Mouse (Mus musculus) lung, postnatal 14 days (tissue): ENCODE data around the gene Gpm6a.
"Not testable (repeated sequence)": the region's sequence is repeated elsewhere in the genome, so short reads cannot be mapped to it uniquely, and the experiment has no call there.

Experiments used
- DNase-seq: peaks from one replicate; pipeline ENCODE4 v3.0.0; 2021

Gene Gpm6a

GRCm38 (mm10) chr8:55017071-55017470 lies 62.4 kb downstream of the Gpm6a start:
- no peak for DNase-seq

GRCm38 (mm10) chr8:55025851-55026660 lies 71.4 kb downstream of the Gpm6a start:
- DNase-seq = no peak

GRCm38 (mm10) chr8:55026661-55027000 lies 72.0 kb downstream of the Gpm6a start:
- DNase-seq = no peak

- no peak for DNase-seq
Observed at GRCm38 (mm10) chr8:55028371-55028770, 73.7 kb downstream of the Gpm6a start.

GRCm38 (mm10) chr8:55031099-55031498 lies 76.5 kb downstream of the Gpm6a start:
- no peak for DNase-seq

GRCm38 (mm10) chr8:55034309-55034708 lies 79.7 kb downstream of the Gpm6a start:
- DNase-seq = no peak

- no peak for DNase-seq
Observed at GRCm38 (mm10) chr8:55035416-55035815, 80.8 kb downstream of the Gpm6a start.

- DNase-seq = no peak
Observed at GRCm38 (mm10) chr8:55042955-55043354, 88.3 kb downstream of the Gpm6a start.

- DNase-seq = no peak
Observed at GRCm38 (mm10) chr8:55048396-55048795, 93.8 kb downstream of the Gpm6a start.

- DNase-seq = no peak
Observed at GRCm38 (mm10) chr8:55049979-55050378, 95.3 kb downstream of the Gpm6a start.

GRCm38 (mm10) chr8:55068811-55069210 lies 114.2 kb downstream of the Gpm6a start:
- not testable (repeated sequence) for DNase-seq

- DNase-seq = no peak
Observed at GRCm38 (mm10) chr8:55073481-55073880, 118.8 kb downstream of the Gpm6a start.

GRCm38 (mm10) chr8:55102195-55102594 lies 147.6 kb downstream of the Gpm6a start:
- DNase-seq = no peak

GRCm38 (mm10) chr8:55103065-55103464 lies 148.4 kb downstream of the Gpm6a start:
- no peak for DNase-seq

GRCm38 (mm10) chr8:55103891-55104481 lies 149.3 kb downstream of the Gpm6a start:
- DNase-seq = no peak
